Mouse (Mus musculus) limb, embryonic 14.5 days (tissue): ENCODE data around the gene Dgka. TPM values are rescaled to one million over a fixed set of nuclear protein-coding genes. Genes with fewer than 3 reads are reported as not detected.

Experiments used
- ATAC-seq: fragments of 200-750 bp; cut with Nextera tagmentation; 2 replicates; pipeline ENCODE4 v1.8.0; 2017; ENCODE audit warnings: low read depth, moderate number of reproducible peaks, moderate TSS enrichment; ENCODE audit not compliant: low FRiP score
- DNase-seq: peaks from one replicate; pipeline ENCODE4 v3.0.0-alpha.2; 2015; ENCODE audit warnings: low spot score
- H3K27ac ChIP-seq: fragments of 300-500 bp; sonication (generic); replicated peaks from 2 replicates; pipeline ENCODE4 v1.5.1; 2014; ENCODE audit warnings: low read depth, mild to moderate bottlenecking, low read length, moderate library complexity, mixed read lengths
- H3K27me3 ChIP-seq: fragments of 300-500 bp; sonication (generic); 2 replicates; pipeline ENCODE4 v1.6.1; 2014; ENCODE audit warnings: low read length, mixed read lengths; ENCODE audit not compliant: control insufficient read depth, insufficient read depth
- H3K36me3 ChIP-seq: fragments of 300-500 bp; sonication (generic); 2 replicates; pipeline ENCODE4 v1.6.1; 2014; ENCODE audit warnings: mild to moderate bottlenecking, low read length, moderate library complexity, mixed read lengths; ENCODE audit not compliant: control insufficient read depth, insufficient read depth
- H3K4me1 ChIP-seq: fragments of 300-500 bp; sonication (generic); 2 replicates; pipeline ENCODE4 v1.6.1; 2014; ENCODE audit warnings: antibody characterized with exemption, low read length, mixed read lengths; ENCODE audit not compliant: control insufficient read depth, insufficient read depth
- H3K4me2 ChIP-seq: fragments of 300-500 bp; sonication (generic); replicated peaks from 2 replicates; pipeline ENCODE4 v1.6.1; 2014; ENCODE audit warnings: low read depth, mild to moderate bottlenecking, low read length, moderate library complexity; ENCODE audit not compliant: severe bottlenecking
- H3K4me3 ChIP-seq: fragments of 300-500 bp; sonication (generic); replicated peaks from 2 replicates; pipeline ENCODE4 v1.5.1; 2014; ENCODE audit warnings: low read length
- H3K9ac ChIP-seq: fragments of 300-500 bp; sonication (generic); 2 replicates; pipeline ENCODE4 v1.6.1; 2014; ENCODE audit warnings: mild to moderate bottlenecking, low read depth, low read length, moderate library complexity; ENCODE audit not compliant: severe bottlenecking
- H3K9me3 ChIP-seq: fragments of 300-500 bp; sonication (generic); 2 replicates; pipeline ENCODE4 v1.6.1; 2016; ENCODE audit warnings: low read length; ENCODE audit not compliant: control insufficient read depth
- POLR2A ChIP-seq: fragments of 200-500 bp; IDR thresholded peaks from 2 replicates; pipeline ENCODE4 v1.8.0; 2012; ENCODE audit warnings: inconsistent platforms, mild to moderate bottlenecking, moderate library complexity, borderline replicate concordance; ENCODE audit not compliant: insufficient read depth, insufficient read length; ENCODE audit errors: extremely low read depth
- WGBS: fragments of 180-500 bp; shearing (Covaris S2); extraction: QIAGEN DNeasy Blood & Tissue Kit; methylation state at CpG from one replicate; pipeline ENCODE4 v1.1.7; 2014; 5-methylcytosine and 5-hydroxymethylcytosine counted together
- polyA plus RNA-seq, 2 experiments: library from polyadenylated mRNA; depleted of rRNA in 1 of 2; stranded (reverse) in 1 of 2; unstranded in 1 of 2; fragments of >200 nt; fragmentation: Nextera tagmentation in 1 of 2; extraction: Ambion mirVana in 1 of 2; gene quantifications; 2 replicates each; pipeline versions ENCODE4 v1.2.1 to v1.2.3; 2012 to 2014

Dgka gene
- polyA plus RNA-seq, 2 experiments: 19.9 to 26.6 TPM

DNA sequence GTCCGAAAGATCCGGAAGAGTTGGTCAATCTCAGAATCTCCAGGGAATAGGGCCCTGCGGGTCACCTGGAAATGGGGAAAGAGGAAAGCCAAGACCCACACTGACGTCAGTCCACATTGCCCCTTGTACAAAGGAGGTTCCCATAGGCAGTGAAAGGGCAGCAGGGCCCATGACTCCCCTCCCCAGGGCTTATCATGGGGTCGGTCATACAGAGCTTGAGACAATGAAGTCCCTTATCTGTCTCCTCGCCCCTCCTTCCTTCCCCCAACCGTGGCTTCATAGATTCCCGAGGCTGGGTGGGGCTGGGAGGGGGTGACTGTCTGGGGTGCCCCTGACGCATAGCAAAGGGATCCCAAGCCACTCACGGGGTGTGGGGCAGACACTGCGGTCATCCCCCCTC lies 45.0 kb downstream of the Dgka start:
- H3K4me2 ChIP-seq: no peak overlapping the region
- peaks cover 56% of the 10 kb centered on the region for H3K36me3 ChIP-seq
- DNase-seq (no peak), ATAC-seq (no peak)
- TF ChIP-seq POLR2A: no peak
- no peak overlapping the region for H3K9ac ChIP-seq
- H3K4me3 ChIP-seq: no peak overlapping the region
- peaks cover 15% of the 10 kb centered on the region for H3K4me1 ChIP-seq
- 87% methylated on average over 11 of the region's 11 CpGs for WGBS
- no peaks in the 10 kb centered on the region for H3K9me3 ChIP-seq
- H3K27me3 ChIP-seq: no peaks in the 10 kb centered on the region
- H3K27ac ChIP-seq: no peak overlapping the region

DNA sequence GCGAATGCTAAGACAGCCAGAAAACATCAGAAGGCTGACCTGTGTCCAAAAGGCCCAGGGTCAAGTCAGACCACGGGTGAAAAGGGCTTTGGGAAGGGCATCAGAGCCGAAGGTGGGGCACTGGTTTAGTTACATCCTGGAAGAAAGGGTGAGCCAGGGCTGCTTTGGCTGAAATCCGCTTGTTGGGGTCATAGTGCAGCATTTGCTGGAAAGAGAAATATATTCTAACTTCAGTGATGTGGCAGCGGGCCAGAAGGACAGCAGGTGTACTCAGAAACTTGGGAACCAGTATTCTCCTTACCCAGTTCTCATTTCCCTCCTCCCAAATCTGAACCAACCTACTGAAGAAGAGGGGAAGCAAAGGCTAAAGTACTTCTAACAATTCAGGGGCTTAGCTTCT lies 45.6 kb downstream of the Dgka start:
- 85% methylated on average over 5 of the region's 5 CpGs for WGBS
- Histone ChIP-seq H3K9me3 (no peaks in the 10 kb centered on the region), H3K27me3 (no peaks in the 10 kb centered on the region), H3K4me3 (no peak overlapping the region), H3K27ac (no peak overlapping the region), H3K4me1 (peaks cover 15% of the 10 kb centered on the region), H3K36me3 (peaks cover 56% of the 10 kb centered on the region), H3K4me2 (no peak overlapping the region), H3K9ac (no peak overlapping the region)
- DNase-seq: no peak
- ATAC-seq: no peak
- TF ChIP-seq POLR2A: no peak

DNA sequence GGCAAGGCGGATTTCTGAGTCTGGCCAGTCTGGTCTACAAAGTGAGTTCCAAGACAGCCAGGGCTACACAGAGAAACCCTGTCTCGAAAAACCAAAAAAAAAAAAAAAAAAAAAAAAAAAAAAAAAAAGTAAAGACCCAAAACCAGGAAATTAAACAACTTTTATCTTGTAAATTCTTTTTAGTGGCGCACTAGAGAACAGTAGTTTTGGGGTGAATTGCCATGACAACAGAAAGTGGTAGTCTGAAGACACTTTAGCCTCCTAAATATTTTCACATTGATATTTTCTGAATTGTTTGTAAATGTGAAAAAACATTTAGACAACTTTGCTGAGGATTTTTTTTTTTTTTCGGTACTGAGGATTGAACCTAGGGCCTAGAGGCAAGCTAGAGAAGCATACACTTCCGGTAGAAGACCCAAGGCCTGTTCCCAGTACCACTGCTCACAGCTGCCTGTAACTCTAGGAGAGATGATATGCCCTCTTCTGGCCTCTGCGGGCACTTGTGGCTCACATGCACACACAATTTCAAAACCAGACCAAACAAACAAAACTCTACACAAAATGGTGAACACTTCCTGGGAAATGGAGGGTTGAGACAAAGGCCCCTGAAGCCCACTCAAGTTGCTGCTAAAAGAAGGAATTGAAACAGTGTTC lies 47.5 kb downstream of the Dgka start:
- Histone ChIP-seq H3K36me3 (peaks cover 43% of the 10 kb centered on the region), H3K4me1 (peaks cover 8% of the 10 kb centered on the region; the same call in 1 of the 2 replicates), H3K4me2 (peak overlapping the region; percentile 56), H3K4me3 (peak overlapping the region; percentile 87; the same call in 1 of the 2 replicates), H3K27ac (peak overlapping the region; percentile 26; the same call in 1 of the 2 replicates), H3K9ac (no peak overlapping the region), H3K9me3 (no peaks in the 10 kb centered on the region), H3K27me3 (no peaks in the 10 kb centered on the region)
- 83% methylated on average over 6 of the region's 6 CpGs for WGBS
- ATAC-seq (no peak), DNase-seq (no peak)
- no peak for TF ChIP-seq POLR2A

DNA sequence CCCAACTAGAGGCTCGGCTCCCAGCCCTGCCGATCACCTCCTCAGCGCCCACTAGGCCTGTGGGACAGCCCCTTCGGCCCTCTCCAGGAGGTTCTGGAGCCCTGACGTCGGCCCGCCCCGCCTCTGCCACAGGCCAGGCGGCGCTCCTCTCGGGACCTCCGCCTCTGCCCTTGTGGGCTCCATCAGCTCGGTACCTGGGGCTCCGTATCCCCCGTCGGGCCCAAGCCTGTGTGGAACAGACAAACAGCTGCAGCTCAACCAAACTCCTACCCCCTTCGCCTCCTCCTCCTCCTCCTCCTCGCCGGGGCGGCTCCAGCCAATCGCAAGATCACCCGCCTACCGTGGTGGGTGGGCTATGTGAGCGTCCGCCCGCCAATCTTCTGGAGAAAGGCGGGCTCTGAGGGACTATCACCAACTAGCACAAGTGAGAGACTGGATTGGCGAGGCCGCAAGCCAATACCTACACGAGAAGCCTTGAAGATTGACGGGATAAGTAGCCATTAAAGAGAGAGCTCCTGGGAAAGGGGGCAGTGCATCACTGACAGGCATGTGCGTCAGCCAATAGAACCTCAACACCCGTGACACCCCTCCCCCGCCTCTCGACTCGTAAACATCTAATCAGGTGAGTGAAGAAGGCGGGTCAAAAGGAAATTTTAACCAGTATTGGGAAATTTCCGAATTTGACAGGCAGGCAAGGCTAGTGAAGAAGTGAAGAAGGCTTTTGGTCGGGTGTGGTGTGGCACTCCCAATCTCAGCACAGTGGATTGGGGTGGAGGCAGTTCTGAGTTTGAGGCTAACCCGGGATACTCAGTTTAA lies 48.5 kb downstream of the Dgka start, which contains the start of gene Rab5b:
Gene Rab5b, minus strand, starts transcription at position 273 of the 816 bp plus-strand sequence.
- Histone ChIP-seq H3K4me1 (peaks cover 8% of the 10 kb centered on the region; the same call in 1 of the 2 replicates), H3K4me3 (peak within 1 kb of the TSS; percentile 87), H3K27me3 (no peaks in the 10 kb centered on the region), H3K36me3 (peaks cover 35% of the 10 kb centered on the region), H3K9ac (peak within 1 kb of the TSS; percentile 95), H3K27ac (peak within 1 kb of the TSS; percentile 97), H3K4me2 (peak within 1 kb of the TSS; percentile 60), H3K9me3 (no peaks in the 10 kb centered on the region)
- peak; percentile 100 for DNase-seq
- WGBS: under 1% methylated on average over 38 of the region's 40 CpGs
- peak; percentile 93; the same call in 1 of the 2 replicates for TF ChIP-seq POLR2A
- peak; percentile 95 for ATAC-seq

DNA sequence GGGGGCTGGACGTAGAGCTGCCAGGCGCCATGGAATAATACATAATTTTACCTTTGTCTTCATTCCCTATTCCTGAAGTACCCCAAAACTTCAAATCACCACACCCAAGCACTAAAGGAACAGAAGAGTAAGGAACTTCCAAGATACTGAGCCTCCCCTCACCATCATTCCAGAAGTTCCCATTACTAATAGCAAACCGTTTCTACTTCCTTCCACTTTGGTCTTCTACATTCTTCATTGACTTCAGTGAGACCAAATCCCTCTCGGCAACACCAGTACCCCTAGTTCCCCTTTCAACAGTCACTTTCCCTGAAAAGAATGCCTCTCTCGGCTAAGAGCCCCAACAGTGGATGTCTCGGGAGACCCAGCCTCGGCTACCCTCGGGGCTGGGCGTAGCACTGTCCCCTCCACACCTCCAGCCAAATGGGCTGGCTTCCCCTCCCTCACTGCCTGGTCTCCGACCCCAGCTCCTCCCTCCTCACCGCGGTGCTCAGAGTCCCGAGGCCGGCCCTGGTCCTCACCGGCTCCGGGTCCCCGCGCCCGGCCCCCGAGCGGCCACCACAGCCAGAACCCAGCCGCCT lies 49.2 kb downstream of the Dgka start:
- Histone ChIP-seq H3K4me3 (peak overlapping the region; percentile 87), H3K9me3 (no peaks in the 10 kb centered on the region), H3K4me2 (peak overlapping the region; percentile 60), H3K27me3 (no peaks in the 10 kb centered on the region), H3K9ac (peak overlapping the region; percentile 95), H3K4me1 (peaks cover 8% of the 10 kb centered on the region; the same call in 1 of the 2 replicates), H3K36me3 (peaks cover 31% of the 10 kb centered on the region), H3K27ac (peak overlapping the region; percentile 97)
- 2% methylated on average over 21 of the region's 22 CpGs for WGBS
- TF ChIP-seq POLR2A: no peak
- DNase-seq (no peak), ATAC-seq (no peak)
